Mouse (Mus musculus): ENCODE measurements around the gene Enthd1. TPM values are rescaled to one million over a fixed set of nuclear protein-coding genes. Genes with fewer than 3 reads are reported as not detected.
A peak's percentile ranks its signal among the peaks of the same experiment; 100 is the strongest.

Enthd1 gene
- polyA plus RNA-seq, 1 experiment from 2014 or later, result not detected

GRCm38 (mm10) chr15:80536051-80536450 is 28.9 kb downstream of the Enthd1 start:
- ATAC-seq (ENCODE audit: insufficient read depth), result no peak
- H3K27me3 ChIP-seq, result no peaks in the 10 kb centered on the region
- H3K36me3 ChIP-seq (replicated peaks), result no peaks in the 10 kb centered on the region
- 56% methylated on average over 2 of the region's 2 CpGs for WGBS (ENCODE audit: insufficient replicate concordance)
- no peak overlapping the region for H3K4me3 ChIP-seq (replicated peaks)
- no peak overlapping the region for H3K27ac ChIP-seq (replicated peaks)
- peaks cover 34% of the 10 kb centered on the region for H3K4me1 ChIP-seq (replicated peaks)
- no peak overlapping the region for H3K9ac ChIP-seq
- H3K9me3 ChIP-seq (replicated peaks), result no peaks in the 10 kb centered on the region
- no peak overlapping the region for H3K4me2 ChIP-seq

- 0 out of 2 replicates have a peak overlapping the region, but pooled peaks have one; percentile 66 for H3K4me2 ChIP-seq
- peaks cover 39% of the 10 kb centered on the region for H3K4me1 ChIP-seq (replicated peaks)
- no peak overlapping the region for H3K9ac ChIP-seq
- no peak overlapping the region for H3K4me3 ChIP-seq (replicated peaks)
- no peaks in the 10 kb centered on the region for H3K9me3 ChIP-seq (replicated peaks)
- no peaks in the 10 kb centered on the region for H3K27me3 ChIP-seq
- H3K36me3 ChIP-seq (replicated peaks), result no peaks in the 10 kb centered on the region
- H3K27ac ChIP-seq (replicated peaks), result peak overlapping the region; percentile 93
- ATAC-seq (ENCODE audit: insufficient read depth), result no peak
- WGBS (ENCODE audit: insufficient replicate concordance), result 67% methylated on average over 6 of the region's 6 CpGs
These were observed 31.7 kb downstream of the Enthd1 start for GRCm38 (mm10) chr15:80533274-80533673.

- H3K4me3 ChIP-seq (replicated peaks), result peak overlapping the region; percentile 14; the same call in 1 of the 2 replicates
These were observed 32.5 kb downstream of the Enthd1 start for GRCm38 (mm10) chr15:80532281-80533072.

GRCm38 (mm10) chr15:80531026-80531425 is 33.9 kb downstream of the Enthd1 start:
- peak overlapping the region; percentile 93 for H3K27ac ChIP-seq (replicated peaks)
- H3K9ac ChIP-seq, result peak overlapping the region; percentile 3; the same call in 1 of the 2 replicates
- 20% methylated on average over 9 of the region's 9 CpGs for WGBS (ENCODE audit: insufficient replicate concordance)

More at GRCm38 (mm10) chr15:80532281-80533072, 32.5 kb downstream of the Enthd1 start:
- no peaks in the 10 kb centered on the region for H3K36me3 ChIP-seq (replicated peaks)
- H3K9me3 ChIP-seq (replicated peaks), result no peaks in the 10 kb centered on the region
- 19% methylated on average over 8 of the region's 8 CpGs for WGBS (ENCODE audit: insufficient replicate concordance)
- no peaks in the 10 kb centered on the region for H3K27me3 ChIP-seq
- peaks cover 39% of the 10 kb centered on the region for H3K4me1 ChIP-seq (replicated peaks)
- H3K9ac ChIP-seq, result peak overlapping the region; percentile 49
- peak overlapping the region; percentile 93 for H3K27ac ChIP-seq (replicated peaks)
- peak overlapping the region; percentile 66 for H3K4me2 ChIP-seq
- peak; percentile 96 for ATAC-seq (ENCODE audit: insufficient read depth)

GRCm38 (mm10) chr15:80529955-80530869 is 34.7 kb downstream of the Enthd1 start:
- no peak overlapping the region for H3K9ac ChIP-seq
- peaks cover 39% of the 10 kb centered on the region for H3K4me1 ChIP-seq (replicated peaks)
- no peak for ATAC-seq (ENCODE audit: insufficient read depth)
- H3K4me3 ChIP-seq (replicated peaks), result no peak overlapping the region
- H3K9me3 ChIP-seq (replicated peaks), result no peaks in the 10 kb centered on the region
- H3K27me3 ChIP-seq, result no peaks in the 10 kb centered on the region
- H3K27ac ChIP-seq (replicated peaks), result peak overlapping the region; percentile 93
- H3K4me2 ChIP-seq, result 0 out of 2 replicates have a peak overlapping the region, but pooled peaks have one; percentile 66
- WGBS (ENCODE audit: insufficient replicate concordance), result 57% methylated on average over 20 of the region's 20 CpGs
- H3K36me3 ChIP-seq (replicated peaks), result no peaks in the 10 kb centered on the region

More at GRCm38 (mm10) chr15:80531026-80531425, 33.9 kb downstream of the Enthd1 start:
- Histone ChIP-seq H3K4me1 (replicated peaks) (peaks cover 39% of the 10 kb centered on the region), H3K4me3 (replicated peaks) (no peak overlapping the region), H3K36me3 (replicated peaks) (no peaks in the 10 kb centered on the region), H3K27me3 (no peaks in the 10 kb centered on the region), H3K9me3 (replicated peaks) (no peaks in the 10 kb centered on the region), H3K4me2 (peak overlapping the region; percentile 66)
- peak; percentile 41 for ATAC-seq (ENCODE audit: insufficient read depth)

GRCm38 (mm10) chr15:80521661-80522388 is 43.1 kb downstream of the Enthd1 start:
- H3K9me3 ChIP-seq (replicated peaks), result no peaks in the 10 kb centered on the region
- no peaks in the 10 kb centered on the region for H3K36me3 ChIP-seq (replicated peaks)
- no peak overlapping the region for H3K4me3 ChIP-seq (replicated peaks)
- no peak for ATAC-seq (ENCODE audit: insufficient read depth)
- H3K4me1 ChIP-seq (replicated peaks), result peaks cover 39% of the 10 kb centered on the region
- no peak overlapping the region for H3K27ac ChIP-seq (replicated peaks)
- H3K9ac ChIP-seq, result no peak overlapping the region
- H3K27me3 ChIP-seq, result no peaks in the 10 kb centered on the region
- 34% methylated on average over 10 of the region's 10 CpGs for WGBS (ENCODE audit: insufficient replicate concordance)
- H3K4me2 ChIP-seq, result no peak overlapping the region

- no peak overlapping the region for H3K27ac ChIP-seq (replicated peaks)
- WGBS (ENCODE audit: insufficient replicate concordance), result 87% methylated on average over 5 of the region's 5 CpGs
- H3K9me3 ChIP-seq (replicated peaks), result no peaks in the 10 kb centered on the region
- H3K36me3 ChIP-seq (replicated peaks), result no peaks in the 10 kb centered on the region
- no peak overlapping the region for H3K4me3 ChIP-seq (replicated peaks)
- peaks cover 39% of the 10 kb centered on the region for H3K4me1 ChIP-seq (replicated peaks)
- H3K9ac ChIP-seq, result no peak overlapping the region
- no peak overlapping the region for H3K4me2 ChIP-seq
- no peaks in the 10 kb centered on the region; the same call in 1 of the 2 replicates for H3K27me3 ChIP-seq
- ATAC-seq (ENCODE audit: insufficient read depth), result no peak
These were observed 45.0 kb downstream of the Enthd1 start for GRCm38 (mm10) chr15:80519931-80520330.

- Histone ChIP-seq H3K36me3 (replicated peaks) (no peaks in the 10 kb centered on the region), H3K27ac (replicated peaks) (peak overlapping the region; percentile 65), H3K4me2 (peak overlapping the region; percentile 48), H3K4me3 (replicated peaks) (peak overlapping the region; percentile 14; the same call in 1 of the 2 replicates), H3K9ac (peak overlapping the region; percentile 22; the same call in 1 of the 2 replicates), H3K4me1 (replicated peaks) (peaks cover 39% of the 10 kb centered on the region), H3K9me3 (replicated peaks) (no peaks in the 10 kb centered on the region), H3K27me3 (no peaks in the 10 kb centered on the region; the same call in 1 of the 2 replicates)
- WGBS (ENCODE audit: insufficient replicate concordance), result 22% methylated on average over 12 of the region's 12 CpGs
- ATAC-seq (ENCODE audit: insufficient read depth), result peak; percentile 79
These were observed 46.3 kb downstream of the Enthd1 start for GRCm38 (mm10) chr15:80518567-80519223.

- Histone ChIP-seq H3K9me3 (replicated peaks) (no peaks in the 10 kb centered on the region), H3K4me3 (replicated peaks) (peak overlapping the region; percentile 14; the same call in 1 of the 2 replicates), H3K27ac (replicated peaks) (peak overlapping the region; percentile 65), H3K4me1 (replicated peaks) (peaks cover 39% of the 10 kb centered on the region), H3K27me3 (no peaks in the 10 kb centered on the region; the same call in 1 of the 2 replicates), H3K36me3 (replicated peaks) (no peaks in the 10 kb centered on the region), H3K4me2 (peak overlapping the region; percentile 48), H3K9ac (peak overlapping the region; percentile 22; the same call in 1 of the 2 replicates)
- WGBS (ENCODE audit: insufficient replicate concordance), result 13% methylated on average over 9 of the region's 9 CpGs
- ATAC-seq (ENCODE audit: insufficient read depth), result peak; percentile 82
These were observed 47.0 kb downstream of the Enthd1 start for GRCm38 (mm10) chr15:80517996-80518395.

- no peak overlapping the region for H3K4me3 ChIP-seq (replicated peaks)
- no peak for ATAC-seq (ENCODE audit: insufficient read depth)
- H3K9ac ChIP-seq, result no peak overlapping the region
- no peaks in the 10 kb centered on the region for H3K9me3 ChIP-seq (replicated peaks)
- H3K4me2 ChIP-seq, result no peak overlapping the region
- H3K27me3 ChIP-seq, result no peaks in the 10 kb centered on the region; the same call in 1 of the 2 replicates
- no peaks in the 10 kb centered on the region for H3K36me3 ChIP-seq (replicated peaks)
- H3K4me1 ChIP-seq (replicated peaks), result peaks cover 30% of the 10 kb centered on the region
- WGBS (ENCODE audit: insufficient replicate concordance), result 69% methylated on average over 3 of the region's 3 CpGs
- no peak overlapping the region for H3K27ac ChIP-seq (replicated peaks)
These were observed 48.4 kb downstream of the Enthd1 start for GRCm38 (mm10) chr15:80516525-80516924.

Data from liver, embryonic 15.5 days (tissue).